Mouse (Mus musculus) macrophage (primary cell): Measurements from ENCODE around the gene Grm4. TPM values are rescaled to one million over a fixed set of nuclear protein-coding genes. Genes with fewer than 3 reads are reported as not detected.

Source experiments
- H3K27ac ChIP-seq: fragments of 350-480 bp; formaldehyde crosslinking; 2 replicates; pipeline ENCODE4 v1.9.0; 2021
- H3K36me3 ChIP-seq: fragments of 350-480 bp; formaldehyde crosslinking; 2 replicates; pipeline ENCODE4 v1.9.0; 2021; ENCODE audit errors: inconsistent target
- H3K4me3 ChIP-seq: fragments of 350-480 bp; formaldehyde crosslinking; 2 replicates; pipeline ENCODE4 v1.9.0; 2021; ENCODE audit errors: inconsistent target
- H3K79me2 ChIP-seq: fragments of 350-480 bp; formaldehyde crosslinking; 2 replicates; pipeline ENCODE4 v1.9.0; 2021; ENCODE audit errors: inconsistent target
- WGBS: methylation state at CpG from one replicate; pipeline ENCODE4 v1.1.7; 2026; ENCODE audit warnings: inconsistent platforms; ENCODE audit not compliant: missing documents; 5-methylcytosine and 5-hydroxymethylcytosine counted together
- polyA plus RNA-seq: library from polyadenylated mRNA; stranded (reverse); fragments of 250-400 nt; gene quantifications from 3 replicates; pipeline ENCODE4 v1.2.4, GENCODE M21; 2018; ENCODE audit warnings: inconsistent platforms

Gene Grm4
- polyA plus RNA-seq, 1 experiment from 2014 or later: not detected

DNA sequence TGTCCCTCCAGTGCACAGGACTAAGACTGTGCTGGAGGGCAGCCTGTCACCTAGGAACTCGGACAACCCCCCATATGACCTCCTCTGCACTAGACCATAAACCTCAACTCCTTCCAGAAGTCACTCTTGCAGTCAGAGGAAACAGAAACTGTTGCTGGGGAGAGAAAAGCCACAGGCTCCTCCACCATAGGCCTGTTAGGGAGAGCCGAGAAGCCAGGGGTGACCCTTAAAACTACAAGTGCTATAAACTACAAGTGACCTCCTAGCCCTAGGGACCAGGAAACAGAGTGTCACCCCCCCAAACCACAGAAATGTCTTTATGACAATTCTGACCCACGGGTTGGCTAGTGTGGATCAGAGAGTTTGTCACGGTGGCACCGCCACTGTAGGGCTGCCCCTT is 145.7 kb downstream of the Grm4 start:
- H3K4me3 ChIP-seq: no peak overlapping the region
- no peak overlapping the region for H3K27ac ChIP-seq
- H3K36me3 ChIP-seq: no peaks in the 10 kb centered on the region
- H3K79me2 ChIP-seq: no peaks in the 10 kb centered on the region
- WGBS: 24% methylated on average over 5 of the region's 5 CpGs

Other genes with a start within 250 kb of the Grm4 start
- gene Hmga1, start 35.1 kb upstream of the Grm4 start, polyA plus RNA-seq: 300 to 634 TPM (median 423 TPM) in 3 replicates
- gene AI413582, start 44.4 kb upstream of the Grm4 start, polyA plus RNA-seq: 42.9 to 137 TPM (median 117 TPM) in 3 replicates
- gene Nudt3, start 102.1 kb upstream of the Grm4 start, polyA plus RNA-seq: 61.7 to 90.2 TPM (median 74.2 TPM) in 3 replicates
- not detected in 3 replicates for gene RPS10-NUDT3, start 113.8 kb upstream of the Grm4 start, polyA plus RNA-seq
- gene Rps10, start 115.3 kb upstream of the Grm4 start, polyA plus RNA-seq: 766 to 1,638 TPM (median 1,627 TPM) in 3 replicates
- gene Pacsin1, start 134.1 kb upstream of the Grm4 start, polyA plus RNA-seq: 0.14 to 0.20 TPM in 2 of 3 replicates, not detected in the other
- gene Spdef, start 207.6 kb upstream of the Grm4 start, polyA plus RNA-seq: not detected in 3 replicates